Mouse (Mus musculus) lung, embryonic 15.5 days (tissue): ENCODE measurements around the gene Syn3. TPM values are rescaled to one million over a fixed set of nuclear protein-coding genes. Genes with fewer than 3 reads are reported as not detected.
"Not testable (repeated sequence)": the region's sequence is repeated elsewhere in the genome, so short reads cannot be mapped to it uniquely, and the experiment has no call there.

ENCODE experiments used
- ATAC-seq: fragments of 200-750 bp; cut with Nextera tagmentation; 2 replicates; pipeline ENCODE4 v1.8.0; 2017; ENCODE audit warnings: moderate number of reproducible peaks, borderline replicate concordance; ENCODE audit not compliant: low FRiP score, low TSS enrichment; ENCODE audit errors: extremely low read depth
- H3K27ac ChIP-seq: fragments of 300-500 bp; sonication (generic); 2 replicates; pipeline ENCODE4 v1.5.1; 2015; ENCODE audit warnings: moderate library complexity, mild to moderate bottlenecking, inconsistent platforms
- H3K27me3 ChIP-seq: fragments of 300-500 bp; sonication (generic); 2 replicates; pipeline ENCODE4 v1.6.1; 2015; ENCODE audit warnings: inconsistent platforms
- H3K36me3 ChIP-seq: fragments of 300-500 bp; sonication (generic); 2 replicates; pipeline ENCODE4 v1.6.1; 2015; ENCODE audit warnings: inconsistent platforms
- H3K4me1 ChIP-seq: fragments of 300-500 bp; sonication (generic); 2 replicates; pipeline ENCODE4 v1.6.1; 2015; ENCODE audit warnings: inconsistent platforms
- H3K4me2 ChIP-seq: fragments of 300-500 bp; sonication (generic); 2 replicates; pipeline ENCODE4 v1.6.1; 2015; ENCODE audit warnings: inconsistent platforms, mild to moderate bottlenecking, moderate library complexity
- H3K4me3 ChIP-seq: fragments of 300-500 bp; sonication (generic); 2 replicates; pipeline ENCODE4 v1.5.1; 2015; ENCODE audit warnings: mild to moderate bottlenecking, inconsistent platforms
- H3K9ac ChIP-seq: fragments of 300-500 bp; sonication (generic); 2 replicates; pipeline ENCODE4 v1.6.1; 2015; ENCODE audit warnings: inconsistent platforms
- H3K9me3 ChIP-seq: fragments of 300-500 bp; sonication (generic); 2 replicates; pipeline ENCODE4 v1.6.1; 2016; ENCODE audit warnings: inconsistent platforms
- WGBS: fragments of 180-500 bp; shearing (Covaris S2); methylation state at CpG from one replicate; pipeline ENCODE4 v1.1.7; 2015; 5-methylcytosine and 5-hydroxymethylcytosine counted together
- polyA plus RNA-seq: library from polyadenylated mRNA; unstranded; fragments of >200 nt; fragmentation: Nextera tagmentation; extraction: Ambion mirVana; gene quantifications from 2 replicates; pipeline ENCODE4 v1.2.1, GENCODE M21; 2015

The Syn3 gene
- polyA plus RNA-seq, 1 experiment from 2014 or later, result 2.6 TPM

DNA sequence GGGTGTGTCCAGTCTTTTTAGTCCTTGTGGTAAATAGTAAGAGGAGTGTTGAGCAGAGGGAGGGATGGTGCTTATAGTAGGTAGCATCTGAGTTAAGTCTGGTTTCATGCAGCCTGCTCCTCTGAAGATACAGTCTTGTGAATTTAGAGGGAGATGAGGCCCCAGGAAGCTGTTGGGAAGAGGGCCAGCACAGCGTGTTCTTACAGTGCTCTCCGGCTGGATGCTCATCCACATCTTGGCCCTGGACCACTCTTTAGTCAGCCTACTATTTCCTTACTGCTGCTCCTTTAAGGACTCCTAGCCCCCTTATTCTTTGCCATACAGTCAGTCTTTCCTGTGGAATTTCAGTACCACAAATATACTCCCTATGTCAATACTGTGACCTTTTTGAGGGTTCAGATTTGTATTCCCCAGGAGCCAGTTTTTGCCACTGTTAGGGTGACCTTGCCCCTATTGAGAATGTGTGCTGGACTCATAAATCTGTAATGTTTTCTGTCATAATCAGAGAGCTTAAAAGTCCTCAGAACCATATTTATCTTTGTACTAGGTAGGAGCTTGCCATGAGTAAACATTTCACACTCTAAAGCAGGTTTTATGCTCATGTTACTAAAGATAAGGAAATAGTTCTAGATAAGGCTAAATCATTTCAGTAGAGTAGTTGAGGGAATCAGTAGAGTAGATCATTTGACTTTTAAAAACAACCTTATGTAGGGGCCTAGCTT, 464.5 kb downstream of the Syn3 start:
- ATAC-seq, result no peak
- no peaks in the 10 kb centered on the region for H3K9me3 ChIP-seq
- no peak overlapping the region for H3K27ac ChIP-seq
- peaks cover 8% of the 10 kb centered on the region for H3K36me3 ChIP-seq
- no peak overlapping the region for H3K4me2 ChIP-seq
- H3K4me3 ChIP-seq, result no peak overlapping the region
- H3K4me1 ChIP-seq, result no peaks in the 10 kb centered on the region
- no peaks in the 10 kb centered on the region for H3K27me3 ChIP-seq
- 52% methylated on average over 2 of the region's 2 CpGs for WGBS
- no peak overlapping the region for H3K9ac ChIP-seq

DNA sequence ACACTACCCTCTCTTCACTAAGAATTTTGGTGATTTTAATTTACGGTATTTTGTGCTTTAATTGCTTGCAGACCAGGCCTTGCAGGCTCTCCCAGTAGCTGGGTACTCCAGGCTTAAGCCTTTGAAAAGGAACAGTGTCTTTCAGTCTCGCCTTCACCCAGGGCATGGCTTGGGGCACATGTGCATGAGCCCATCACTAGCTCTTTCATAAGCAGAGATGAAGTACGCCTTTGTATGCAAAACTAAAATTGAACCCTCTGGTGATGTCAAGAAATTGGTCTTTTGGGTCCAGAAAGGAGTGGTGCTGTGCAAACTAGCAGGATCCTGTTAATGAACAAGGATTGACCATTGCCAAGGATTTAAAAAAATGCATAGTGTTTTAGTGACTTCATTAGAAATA, 466.2 kb downstream of the Syn3 start:
- 93% methylated on average over 3 of the region's 3 CpGs for WGBS
- ATAC-seq, result no peak
- peaks cover 11% of the 10 kb centered on the region for H3K36me3 ChIP-seq

DNA sequence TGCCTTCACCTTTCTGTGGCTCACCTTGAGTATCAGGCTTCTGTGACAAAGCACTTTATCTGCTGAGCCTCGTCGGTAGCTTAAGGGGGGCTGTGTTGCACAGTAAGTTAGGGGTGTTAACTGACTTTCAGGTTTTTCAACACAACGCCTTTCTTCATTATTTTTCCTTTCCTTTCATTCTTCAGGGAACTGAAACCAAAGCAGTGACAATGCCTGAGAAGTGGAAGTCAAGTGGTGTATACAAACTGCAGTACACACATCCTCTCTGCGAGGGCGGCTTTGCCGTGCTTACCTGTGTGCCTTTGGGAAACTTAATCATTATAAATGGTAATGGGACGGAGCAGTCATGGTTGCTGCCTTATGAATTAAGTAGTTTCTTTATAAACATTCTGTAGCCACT, 468.0 kb downstream of the Syn3 start:
- no peak overlapping the region for H3K9ac ChIP-seq
- no peaks in the 10 kb centered on the region for H3K27me3 ChIP-seq
- H3K9me3 ChIP-seq, result no peaks in the 10 kb centered on the region
- no peak for ATAC-seq
- WGBS, result 86% methylated on average over 7 of the region's 7 CpGs
- no peak overlapping the region for H3K27ac ChIP-seq
- peaks cover 11% of the 10 kb centered on the region for H3K36me3 ChIP-seq
- H3K4me1 ChIP-seq, result no peaks in the 10 kb centered on the region
- no peak overlapping the region for H3K4me3 ChIP-seq
- no peak overlapping the region for H3K4me2 ChIP-seq

More for the DNA sequence above, 466.2 kb downstream of the Syn3 start:
- Histone ChIP-seq H3K4me3 (no peak overlapping the region), H3K4me1 (no peaks in the 10 kb centered on the region), H3K27ac (no peak overlapping the region), H3K27me3 (no peaks in the 10 kb centered on the region), H3K9me3 (no peaks in the 10 kb centered on the region), H3K4me2 (no peak overlapping the region), H3K9ac (no peak overlapping the region)

DNA sequence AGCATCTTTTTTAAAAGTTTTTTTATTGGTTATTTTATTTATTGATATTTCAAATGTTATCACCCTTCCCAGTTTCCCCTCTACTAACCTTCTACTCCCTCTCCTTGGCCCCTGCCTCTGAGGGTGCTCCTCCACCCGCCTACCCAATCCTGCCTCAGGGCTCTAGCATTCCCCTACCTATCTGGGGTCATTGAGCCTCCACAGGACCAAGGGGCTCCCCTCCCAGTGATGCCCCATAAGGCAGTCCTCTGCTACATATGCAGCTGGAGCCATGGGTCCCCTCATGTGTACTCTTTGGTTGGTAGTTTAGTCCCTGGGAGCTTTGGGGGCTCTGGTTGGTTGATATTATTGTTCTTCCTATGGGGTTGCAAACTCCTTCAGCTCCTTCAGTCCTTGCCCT, 471.9 kb downstream of the Syn3 start:
- not testable (repeated sequence) for H3K4me1 ChIP-seq, H3K27ac ChIP-seq, H3K4me3 ChIP-seq, H3K27me3 ChIP-seq, H3K9ac ChIP-seq, H3K9me3 ChIP-seq, ATAC-seq, H3K4me2 ChIP-seq
- H3K36me3 ChIP-seq, result peaks cover 11% of the 10 kb centered on the region
- WGBS, result 63% methylated on average over 1 of the region's 1 CpGs

DNA sequence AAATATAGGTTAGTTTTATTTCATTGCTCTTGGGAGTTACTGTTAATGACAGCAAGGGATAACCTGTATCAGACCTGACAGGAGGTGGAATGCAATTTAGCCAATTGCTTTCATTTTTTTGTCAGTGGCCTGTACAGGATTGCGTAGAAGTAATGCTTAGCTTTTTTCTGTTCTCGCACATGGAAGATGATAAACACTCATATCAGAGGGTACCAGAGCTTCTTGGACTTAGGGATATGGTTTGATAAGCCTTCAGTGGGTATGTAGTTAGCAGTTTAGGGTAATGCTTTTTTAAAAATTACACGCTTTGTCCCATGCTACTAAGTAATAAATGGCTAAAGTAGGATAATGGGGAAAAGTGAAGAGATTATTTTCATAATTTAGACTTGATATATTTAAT, 472.3 kb downstream of the Syn3 start:
- Histone ChIP-seq H3K9ac (no peak overlapping the region), H3K36me3 (peaks cover 11% of the 10 kb centered on the region), H3K9me3 (no peaks in the 10 kb centered on the region), H3K27ac (no peak overlapping the region), H3K4me2 (no peak overlapping the region), H3K27me3 (no peaks in the 10 kb centered on the region), H3K4me3 (no peak overlapping the region), H3K4me1 (peaks cover 9% of the 10 kb centered on the region)
- no peak for ATAC-seq
- 88% methylated on average over 3 of the region's 3 CpGs for WGBS

DNA sequence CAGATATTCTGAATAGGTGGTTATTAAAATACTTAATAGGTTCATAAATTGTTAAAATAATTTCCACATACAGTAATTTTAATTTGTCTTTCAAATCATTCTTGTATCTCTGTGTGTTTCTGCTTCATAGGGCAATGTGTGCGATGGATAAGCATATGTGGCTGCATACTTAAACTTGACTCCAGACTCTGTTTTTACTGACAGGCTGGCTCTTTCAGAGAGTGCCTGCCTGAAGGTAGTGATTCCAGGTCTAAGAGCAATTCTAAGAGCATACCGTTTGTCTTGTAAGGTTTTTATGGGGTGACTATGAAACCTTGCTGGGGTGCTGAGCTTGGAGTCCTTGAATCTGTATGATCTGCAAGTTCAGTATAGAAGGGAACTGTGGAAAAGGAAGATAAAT, 472.8 kb downstream of the Syn3 start:
- no peak for ATAC-seq
- Histone ChIP-seq H3K9ac (no peak overlapping the region), H3K4me3 (no peak overlapping the region), H3K27me3 (no peaks in the 10 kb centered on the region), H3K4me2 (no peak overlapping the region), H3K36me3 (peaks cover 11% of the 10 kb centered on the region), H3K4me1 (peaks cover 13% of the 10 kb centered on the region), H3K27ac (no peak overlapping the region), H3K9me3 (no peaks in the 10 kb centered on the region)
- 80% methylated on average over 2 of the region's 2 CpGs for WGBS

DNA sequence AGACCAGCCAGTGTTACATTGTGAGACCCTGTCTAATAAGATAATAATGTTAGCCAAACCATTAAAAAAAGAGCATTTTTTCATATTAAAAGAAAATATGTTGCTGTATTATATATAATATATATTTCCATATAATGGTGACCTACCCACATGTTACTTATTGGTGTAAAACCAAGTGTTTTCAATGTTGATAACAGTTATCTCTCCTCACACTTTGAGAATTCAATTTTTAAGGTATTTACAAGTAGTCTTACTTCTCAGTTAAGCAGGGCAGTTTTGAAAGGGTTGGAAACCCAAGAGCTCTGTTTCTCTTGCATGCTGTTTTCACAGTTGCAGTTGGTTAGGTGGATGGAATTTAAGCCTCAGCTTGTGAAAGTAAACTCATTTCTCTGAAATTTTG, 475.5 kb downstream of the Syn3 start:
- Histone ChIP-seq H3K4me3 (peak overlapping the region; percentile 98; the same call in 1 of the 2 replicates), H3K27ac (no peak overlapping the region), H3K36me3 (no peaks in the 10 kb centered on the region), H3K4me1 (peaks cover 13% of the 10 kb centered on the region), H3K27me3 (no peaks in the 10 kb centered on the region), H3K9me3 (no peaks in the 10 kb centered on the region), H3K4me2 (peak overlapping the region; percentile 73), H3K9ac (no peak overlapping the region)
- no peak for ATAC-seq

DNA sequence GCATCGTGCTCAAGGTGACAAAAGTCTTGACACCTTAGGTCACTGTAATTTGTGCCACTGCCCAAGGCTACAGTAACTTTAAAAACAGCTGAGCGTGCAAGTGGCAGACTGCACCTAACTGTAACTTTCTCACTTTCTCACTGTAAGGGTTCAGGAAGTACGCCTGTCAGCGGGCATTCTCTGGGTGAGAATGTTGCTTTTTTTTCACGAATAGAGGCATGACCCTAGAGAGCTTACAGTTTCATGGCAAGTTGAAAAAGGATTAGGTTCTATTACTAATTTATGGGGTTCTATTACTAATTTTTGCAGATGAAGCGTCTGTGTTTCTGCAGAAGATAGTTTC, 476.3 kb downstream of the Syn3 start:
- Histone ChIP-seq H3K4me2 (peak overlapping the region; percentile 73), H3K27ac (peak overlapping the region; percentile 96; the same call in 1 of the 2 replicates), H3K27me3 (no peaks in the 10 kb centered on the region), H3K4me1 (peaks cover 13% of the 10 kb centered on the region), H3K9ac (peak overlapping the region; percentile 84), H3K36me3 (no peaks in the 10 kb centered on the region), H3K4me3 (peak overlapping the region; percentile 98), H3K9me3 (no peaks in the 10 kb centered on the region)
- 2% methylated on average over 6 of the region's 6 CpGs for WGBS
- peak; percentile 13; the same call in 1 of the 2 replicates for ATAC-seq

DNA sequence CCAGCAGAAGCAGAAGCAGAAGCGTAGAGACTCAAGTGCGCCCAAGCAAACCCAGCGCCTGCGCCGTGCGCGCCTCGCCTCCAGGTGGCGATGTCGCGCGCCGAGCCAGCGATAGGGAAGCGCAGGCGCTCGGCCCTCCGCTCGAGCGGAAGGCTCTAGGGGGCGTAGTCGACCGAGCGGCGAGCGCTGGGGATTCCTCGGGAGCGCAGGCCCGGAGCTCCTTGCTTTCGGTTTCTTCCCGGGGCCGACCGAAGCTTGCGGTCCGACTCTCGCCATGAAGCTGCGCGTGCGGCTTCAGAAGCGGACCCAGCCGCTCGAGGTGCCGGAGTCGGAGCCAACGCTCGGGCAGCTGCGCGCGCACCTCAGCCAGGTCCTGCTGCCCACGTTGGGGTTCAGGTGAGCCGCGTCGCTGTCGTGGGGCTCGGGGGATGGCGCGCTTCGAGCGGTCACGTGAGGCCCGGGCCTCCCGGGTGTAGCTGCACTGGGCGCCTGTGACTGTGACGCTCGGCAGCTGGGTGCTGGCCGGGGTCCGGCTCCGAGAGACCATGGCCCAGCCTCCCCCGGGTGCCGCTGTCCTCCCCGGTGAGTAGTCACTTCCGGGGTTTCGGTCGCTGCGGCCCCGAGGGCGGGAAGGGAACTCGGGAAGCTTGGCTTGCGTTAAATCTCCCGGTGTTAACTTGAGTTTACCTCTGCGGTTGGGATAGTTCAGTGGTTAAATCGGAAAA, 476.8 kb downstream of the Syn3 start, which contains the start of gene Fbxo7:
Gene Fbxo7, plus strand, starts transcription at position 224 of the 725 bp plus-strand sequence.
- peak within 1 kb of the TSS; percentile 98 for H3K4me3 ChIP-seq
- no peaks in the 10 kb centered on the region for H3K36me3 ChIP-seq
- under 1% methylated on average over 82 of the region's 82 CpGs for WGBS
- peak within 1 kb of the TSS; percentile 96 for H3K27ac ChIP-seq
- H3K9me3 ChIP-seq, result no peaks in the 10 kb centered on the region
- no peaks in the 10 kb centered on the region for H3K27me3 ChIP-seq
- peak within 1 kb of the TSS; percentile 84 for H3K9ac ChIP-seq
- ATAC-seq, result peak; percentile 95
- H3K4me2 ChIP-seq, result peak within 1 kb of the TSS; percentile 73
- peaks cover 13% of the 10 kb centered on the region for H3K4me1 ChIP-seq

DNA sequence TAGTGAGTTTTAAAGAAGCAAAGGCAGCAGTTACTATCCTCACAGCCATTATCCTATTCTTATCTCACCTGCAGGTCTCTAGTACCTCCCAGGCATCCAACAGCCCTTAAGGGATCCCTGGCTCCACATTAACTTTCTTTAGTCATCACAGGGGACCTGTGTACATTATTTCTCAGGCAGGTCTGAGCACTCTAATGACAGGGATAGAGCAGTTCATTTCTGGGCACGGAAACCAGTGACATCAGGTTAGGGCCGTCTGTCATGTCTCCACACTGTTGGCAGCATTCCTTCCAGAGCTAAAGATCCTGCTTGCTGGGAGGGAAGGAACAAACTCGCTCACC, 477.3 kb downstream of the Syn3 start:
- H3K36me3 ChIP-seq, result no peaks in the 10 kb centered on the region
- 0% methylated on average over 3 of the region's 3 CpGs for WGBS
- peak overlapping the region; percentile 98 for H3K4me3 ChIP-seq
- H3K27ac ChIP-seq, result no peak overlapping the region
- no peak; the same call in 1 of the 2 replicates for ATAC-seq
- H3K9me3 ChIP-seq, result no peaks in the 10 kb centered on the region
- no peaks in the 10 kb centered on the region for H3K27me3 ChIP-seq
- peaks cover 13% of the 10 kb centered on the region for H3K4me1 ChIP-seq
- no peak overlapping the region for H3K9ac ChIP-seq
- peak overlapping the region; percentile 73 for H3K4me2 ChIP-seq

DNA sequence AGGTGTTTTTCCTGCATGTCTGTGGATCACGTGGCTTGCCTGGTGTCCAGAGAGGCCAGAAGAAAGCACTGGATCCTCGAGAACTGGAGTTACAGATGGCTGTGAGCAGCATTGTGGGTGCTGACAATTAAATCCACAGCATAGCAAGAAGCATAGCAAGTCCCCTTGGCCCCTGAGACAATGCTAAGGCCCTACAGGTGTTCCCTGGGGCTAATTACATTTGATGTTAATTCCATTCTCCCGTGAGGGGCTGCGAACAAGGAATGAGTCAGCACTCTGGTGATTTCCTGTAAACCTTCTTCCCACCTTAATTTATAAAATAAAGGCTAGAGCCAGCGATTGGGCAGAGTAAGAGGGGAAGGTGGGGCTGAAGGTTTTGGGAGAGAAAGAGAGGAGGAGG, 479.9 kb downstream of the Syn3 start:
- Histone ChIP-seq H3K4me2 (no peak overlapping the region), H3K36me3 (no peaks in the 10 kb centered on the region), H3K4me1 (peaks cover 13% of the 10 kb centered on the region), H3K4me3 (no peak overlapping the region), H3K9me3 (no peaks in the 10 kb centered on the region), H3K27ac (no peak overlapping the region), H3K27me3 (no peaks in the 10 kb centered on the region), H3K9ac (no peak overlapping the region)
- ATAC-seq, result no peak
- 35% methylated on average over 5 of the region's 5 CpGs for WGBS

DNA sequence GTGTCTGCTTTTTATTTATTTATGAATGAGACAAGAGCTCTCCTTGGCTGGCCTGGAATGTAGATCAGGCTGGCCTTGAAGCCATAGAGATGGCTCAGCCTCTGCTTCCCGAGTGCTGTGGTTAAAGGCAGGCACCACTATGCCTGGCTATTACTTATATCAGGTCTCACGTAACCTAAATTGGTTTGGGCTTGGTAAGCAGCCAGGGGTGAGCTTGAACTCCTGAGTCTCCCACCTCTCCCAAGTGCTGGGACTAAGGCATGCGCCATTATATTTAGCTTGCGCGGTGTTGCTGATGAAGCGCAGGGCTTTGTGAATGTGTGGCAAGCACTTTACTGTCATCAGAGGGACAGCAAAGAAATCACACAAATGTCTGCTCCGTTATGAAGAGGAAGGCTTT, 480.9 kb downstream of the Syn3 start:
- Histone ChIP-seq H3K9me3 (no peaks in the 10 kb centered on the region), H3K4me1 (peaks cover 10% of the 10 kb centered on the region), H3K27me3 (no peaks in the 10 kb centered on the region), H3K4me3 (no peak overlapping the region), H3K9ac (no peak overlapping the region), H3K27ac (no peak overlapping the region), H3K36me3 (no peaks in the 10 kb centered on the region), H3K4me2 (no peak overlapping the region)
- no peak for ATAC-seq
- WGBS, result 80% methylated on average over 7 of the region's 7 CpGs
